In genomic region chr6:146673696-146674095, GRCm38 (mm10) we compare ENCODE assay signal across 23 mouse cellular contexts.
"Had no signal": no experiment of that assay in that cellular context is flagged by ENCODE, and none has a peak within 500 bp of the region (broad histone marks: within the 10 kb centered on the region; RNA-seq: fewer than 3 reads in every experiment).

No protein-coding gene starts in this region.

- H3K4me2 ChIP-seq: heart, embryonic 15.5 days; hindbrain, embryonic 13.5 days; hindbrain, embryonic 15.5 days; kidney, embryonic 15.5 days; limb, embryonic 13.5 days; limb, embryonic 15.5 days; liver, embryonic 12.5 days had no signal

- H3K27me3 ChIP-seq: heart, embryonic 15.5 days; hindbrain, embryonic 13.5 days; hindbrain, embryonic 15.5 days; kidney, embryonic 15.5 days; limb, embryonic 13.5 days; limb, embryonic 15.5 days; liver, embryonic 12.5 days had no signal

- H3K4me1 ChIP-seq: hindbrain, embryonic 13.5 days; hindbrain, embryonic 15.5 days; kidney, embryonic 15.5 days; limb, embryonic 13.5 days; limb, embryonic 15.5 days; liver, embryonic 12.5 days had no signal

- H3K36me3 ChIP-seq: heart, embryonic 15.5 days; hindbrain, embryonic 13.5 days; hindbrain, embryonic 15.5 days; kidney, embryonic 15.5 days; limb, embryonic 13.5 days; limb, embryonic 15.5 days; liver, embryonic 12.5 days had no signal

- H3K9ac ChIP-seq: forebrain, postnatal 0 days; heart, embryonic 15.5 days; hindbrain, embryonic 13.5 days; hindbrain, embryonic 15.5 days; kidney, embryonic 15.5 days; limb, embryonic 13.5 days; limb, embryonic 15.5 days; liver, embryonic 12.5 days had no signal

- H3K9me3 ChIP-seq: heart, embryonic 15.5 days; hindbrain, embryonic 15.5 days; kidney, embryonic 15.5 days; limb, embryonic 15.5 days had no signal

- H3K4me3 ChIP-seq: heart, adult 2 months; heart, embryonic 15.5 days; hindbrain, embryonic 13.5 days; hindbrain, embryonic 15.5 days; kidney, embryonic 15.5 days; limb, embryonic 13.5 days; limb, embryonic 15.5 days; liver, embryonic 12.5 days had no signal

- DNase-seq: forebrain, postnatal 0 days; gastrocnemius, postnatal 14 days; gastrocnemius, postnatal 36 days; heart, adult 2 months; heart, postnatal 36 days; kidney, adult 11 months; kidney, adult 2 months; kidney, adult 9 months; kidney, postnatal 14 days; kidney, postnatal 36 days; layer of hippocampus, adult 9-11 months; layer of hippocampus, postnatal 36 days; left cerebral cortex, postnatal 4 days had no signal

- ATAC-seq: forebrain, postnatal 0 days; hindbrain, postnatal 0 days; intestine, embryonic 16.5 days; liver, embryonic 12.5 days had no signal

- H3K27ac ChIP-seq: heart, adult 2 months; hindbrain, embryonic 13.5 days; hindbrain, embryonic 15.5 days; hindbrain, postnatal 0 days; kidney, embryonic 15.5 days; kidney, postnatal 0 days; limb, embryonic 13.5 days; limb, embryonic 15.5 days; liver, embryonic 12.5 days had no signal
